Mouse (Mus musculus) myocyte (in vitro differentiated cells): ENCODE results near the gene Pcbp4. TPM values are rescaled to one million over a fixed set of nuclear protein-coding genes. Genes with fewer than 3 reads are reported as not detected.

ENCODE experiments used
- H3K27me3 ChIP-seq: one replicate; pipeline ENCODE4 v1.6.1; 2011; ENCODE audit not compliant: control insufficient read depth, insufficient read depth, insufficient read length
- H3K36me3 ChIP-seq: one replicate; pipeline ENCODE4 v1.6.1; 2011; ENCODE audit not compliant: control insufficient read depth, insufficient read depth
- H3K4me2 ChIP-seq: one replicate; pipeline ENCODE4 v1.6.1; 2011; ENCODE audit warnings: low read depth, control low read depth
- H3K4me3 ChIP-seq: one replicate; pipeline ENCODE4 v1.5.1; 2011; ENCODE audit warnings: mild to moderate bottlenecking, control low read depth, moderate library complexity
- H3K79me2 ChIP-seq: one replicate; pipeline ENCODE4 v1.6.1; 2011; ENCODE audit not compliant: control insufficient read depth, insufficient read depth
- H3ac ChIP-seq: one replicate; pipeline ENCODE4 v1.6.1; 2011; ENCODE audit not compliant: control insufficient read depth, insufficient read length
- CEBPB ChIP-seq: IDR thresholded peaks from 2 replicates; pipeline ENCODE4 v1.6.1; 2011; ENCODE audit warnings: mild to moderate bottlenecking, moderate library complexity; ENCODE audit not compliant: poor library complexity, insufficient read depth, severe bottlenecking
- E2F4 ChIP-seq: IDR thresholded peaks from one replicate; pipeline ENCODE4 v1.6.1; 2011; ENCODE audit warnings: mild to moderate bottlenecking, control low read depth, moderate library complexity; ENCODE audit not compliant: insufficient read depth
- MAX ChIP-seq: IDR thresholded peaks from one replicate; pipeline ENCODE4 v1.6.1; 2011; ENCODE audit warnings: low read depth, mild to moderate bottlenecking, control low read depth
- MYOD1 ChIP-seq, 3 experiments: IDR thresholded peaks; one replicate each; pipeline ENCODE4 v1.6.1; 2011; ENCODE audit warnings: control low read depth in 2 of 3, low read depth in 2 of 3, mild to moderate bottlenecking in 2 of 3, moderate library complexity in 1 of 3; ENCODE audit not compliant: insufficient read length in 2 of 3, control insufficient read depth in 1 of 3
- MYOG ChIP-seq, 3 experiments: IDR thresholded peaks; one replicate each; pipeline ENCODE4 v1.6.1; 2011; ENCODE audit warnings: control low read depth in 2 of 3, low read depth in 2 of 3, mild to moderate bottlenecking in 2 of 3; ENCODE audit not compliant: insufficient read length in 2 of 3, control insufficient read depth in 1 of 3, insufficient read depth in 1 of 3
- POLR2A ChIP-seq: IDR thresholded peaks from one replicate; pipeline ENCODE4 v1.6.1; 2011; ENCODE audit warnings: low read depth, mild to moderate bottlenecking, control low read depth, moderate library complexity; ENCODE audit not compliant: insufficient read length
- POLR2AphosphoS2 ChIP-seq: IDR thresholded peaks from one replicate; pipeline ENCODE4 v1.6.1; 2011; ENCODE audit warnings: low read depth, control low read depth; ENCODE audit not compliant: insufficient read length
- REST ChIP-seq: IDR thresholded peaks from one replicate; pipeline ENCODE4 v1.6.1; 2011; ENCODE audit warnings: mild to moderate bottlenecking, control low read depth, moderate library complexity; ENCODE audit not compliant: insufficient read depth, insufficient read length
- SRF ChIP-seq: IDR thresholded peaks from one replicate; pipeline ENCODE4 v1.6.1; 2011; ENCODE audit warnings: low read depth; ENCODE audit not compliant: control insufficient read depth, insufficient read length
- TCF12 ChIP-seq: IDR thresholded peaks from one replicate; pipeline ENCODE4 v1.6.1; 2011; ENCODE audit warnings: mild to moderate bottlenecking, control low read depth; ENCODE audit not compliant: poor library complexity, insufficient read depth, severe bottlenecking
- TCF3 ChIP-seq: IDR thresholded peaks from one replicate; pipeline ENCODE4 v1.6.1; 2011; ENCODE audit warnings: low read depth, control low read depth; ENCODE audit not compliant: insufficient read length
- USF1 ChIP-seq: IDR thresholded peaks from one replicate; pipeline ENCODE4 v1.6.1; 2011; ENCODE audit warnings: low read depth, mild to moderate bottlenecking, control low read depth, moderate library complexity
- polyA plus RNA-seq: library from polyadenylated mRNA; unstranded; fragments of >200 nt; fragmentation: generic; extraction: Trizol; gene quantifications from one replicate; pipeline ENCODE4 v1.2.1, GENCODE M21; 2012; ENCODE audit warnings: missing spikeins

Gene Pcbp4
- polyA plus RNA-seq, 1 experiment: 274 TPM

DNA sequence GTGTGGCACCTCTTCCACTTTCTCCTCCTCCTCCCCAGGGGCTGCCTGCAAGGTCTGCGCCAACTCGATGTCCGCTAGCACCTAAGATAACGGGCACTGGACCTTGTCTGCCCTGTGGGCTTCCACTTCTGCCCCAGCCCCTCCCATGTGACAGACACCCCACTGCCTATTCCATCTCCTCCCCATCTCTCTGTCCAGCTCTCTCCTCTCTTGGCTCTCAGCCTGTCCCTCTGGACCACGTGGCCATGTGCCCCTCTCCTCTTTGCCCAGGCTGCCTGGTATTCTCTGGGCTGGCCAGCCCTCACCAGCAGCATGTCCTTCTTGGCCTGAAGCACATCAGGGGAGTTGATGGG lies 20.6 kb downstream of the Pcbp4 start:
- peak; percentile 55 for TF ChIP-seq POLR2AphosphoS2
- no peak for TF ChIP-seq MYOG (IDR thresholded peaks at IDR 0.05; ENCODE audit: control insufficient read depth in 1 of 3, insufficient read depth in 1 of 3, insufficient read length in 2 of 3, low read depth in 2 of 3)
- Histone ChIP-seq H3ac (no peak overlapping the region), H3K4me3 (peak overlapping the region; percentile 54), H3K4me2 (peak overlapping the region; percentile 98), H3K36me3 (no peaks in the 10 kb centered on the region), H3K79me2 (peaks cover 5% of the 10 kb centered on the region), H3K27me3 (no peaks in the 10 kb centered on the region)

DNA sequence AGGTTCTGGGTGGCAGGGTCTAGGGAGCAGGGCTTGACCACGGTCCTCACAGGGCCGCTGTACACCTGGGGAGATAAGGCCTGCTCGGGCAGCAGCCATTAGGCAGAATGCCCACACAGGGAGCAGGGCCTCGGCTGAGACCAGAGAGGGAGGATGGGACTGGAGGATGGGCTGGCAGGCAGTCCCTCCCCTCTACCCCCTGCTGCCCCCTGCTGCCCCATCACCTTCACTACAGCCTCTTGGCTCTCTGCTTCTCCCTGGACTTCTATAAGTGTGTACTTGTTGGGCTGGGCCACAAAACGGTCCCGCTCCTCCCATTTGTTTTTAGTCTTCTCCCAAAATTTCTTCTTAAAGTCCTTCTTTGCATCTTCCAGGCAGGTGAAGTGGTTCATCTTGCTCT lies 21.4 kb downstream of the Pcbp4 start:
- Histone ChIP-seq H3ac (no peak overlapping the region), H3K4me2 (peak overlapping the region; percentile 98), H3K27me3 (no peaks in the 10 kb centered on the region), H3K79me2 (peaks cover 8% of the 10 kb centered on the region), H3K4me3 (peak overlapping the region; percentile 54), H3K36me3 (no peaks in the 10 kb centered on the region)
- TF ChIP-seq MYOG (IDR thresholded peaks at IDR 0.05; ENCODE audit: control insufficient read depth in 1 of 3, insufficient read depth in 1 of 3, insufficient read length in 2 of 3, low read depth in 2 of 3) (peak in 1 of 3 experiments; percentile 52), SRF (no peak), POLR2A (peak; percentile 58), POLR2AphosphoS2 (peak; percentile 79), MYOD1 (IDR thresholded peaks at IDR 0.05; ENCODE audit: control insufficient read depth in 1 of 3, insufficient read length in 2 of 3, low read depth in 2 of 3) (peak in 1 of 3 experiments; percentile 16), MAX (no peak), E2F4 (no peak)

DNA sequence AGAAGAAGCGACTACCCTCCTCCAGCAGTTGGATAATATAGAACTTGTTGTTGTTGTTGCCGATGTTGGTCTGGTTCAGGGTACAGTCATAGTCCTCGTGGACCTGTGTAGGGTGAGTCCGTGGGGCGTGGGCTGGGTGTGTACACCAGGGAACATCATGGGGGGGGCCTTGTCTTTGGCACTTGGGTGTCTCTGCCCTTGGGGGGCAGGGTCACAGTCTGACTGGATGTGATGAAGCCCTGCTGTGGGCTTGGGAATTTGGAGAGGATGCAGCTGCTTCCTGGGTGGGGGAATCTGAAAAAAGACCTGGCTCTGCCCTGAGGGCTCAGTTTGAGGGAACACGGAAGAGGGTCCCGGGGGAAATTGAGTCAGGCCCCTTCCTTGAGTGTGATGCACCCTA lies 22.0 kb downstream of the Pcbp4 start:
- Histone ChIP-seq H3K4me2 (peak overlapping the region; percentile 98), H3K36me3 (no peaks in the 10 kb centered on the region), H3K79me2 (peaks cover 8% of the 10 kb centered on the region), H3ac (no peak overlapping the region), H3K4me3 (peak overlapping the region; percentile 54), H3K27me3 (no peaks in the 10 kb centered on the region)
- TF ChIP-seq SRF (no peak), POLR2A (peak; percentile 46), MYOD1 (IDR thresholded peaks at IDR 0.05; ENCODE audit: control insufficient read depth in 1 of 3, insufficient read length in 2 of 3, low read depth in 2 of 3) (peak in 2 of 3 experiments; percentile 20 to 59), E2F4 (no peak), MYOG (IDR thresholded peaks at IDR 0.05; ENCODE audit: control insufficient read depth in 1 of 3, insufficient read depth in 1 of 3, insufficient read length in 2 of 3, low read depth in 2 of 3) (peak in 1 of 3 experiments; percentile 46)

DNA sequence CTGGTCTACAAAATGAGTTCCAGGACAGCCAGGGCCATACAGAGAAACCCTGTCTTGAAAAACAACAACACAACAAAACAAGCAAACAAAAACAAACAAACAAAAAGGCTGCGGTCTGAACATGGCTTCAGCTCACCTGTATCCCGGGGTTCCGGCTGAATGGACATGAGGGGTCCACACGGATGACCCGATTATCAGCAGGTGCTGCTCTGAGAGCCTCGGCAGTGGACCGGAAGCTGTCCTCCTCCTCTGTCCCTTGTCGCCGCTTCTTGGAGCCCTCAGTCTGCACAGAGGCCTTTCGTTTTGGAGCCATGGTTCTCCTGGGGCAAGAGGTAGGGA lies 22.5 kb downstream of the Pcbp4 start, which contains the start of gene Rrp9:
Gene Rrp9 (plus strand): TSS at position 301 of the 339 bp plus-strand sequence.
- H3K36me3 ChIP-seq: peaks cover 5% of the 10 kb centered on the region
- H3ac ChIP-seq: peak within 1 kb of the TSS; percentile 19
- TF ChIP-seq SRF (no peak), MAX (no peak), POLR2AphosphoS2 (no peak), MYOD1 (IDR thresholded peaks at IDR 0.05; ENCODE audit: control insufficient read depth in 1 of 3, insufficient read length in 2 of 3, low read depth in 2 of 3) (no peak), USF1 (no peak), REST (no peak), POLR2A (no peak), TCF12 (no peak), E2F4 (no peak), TCF3 (no peak)

DNA sequence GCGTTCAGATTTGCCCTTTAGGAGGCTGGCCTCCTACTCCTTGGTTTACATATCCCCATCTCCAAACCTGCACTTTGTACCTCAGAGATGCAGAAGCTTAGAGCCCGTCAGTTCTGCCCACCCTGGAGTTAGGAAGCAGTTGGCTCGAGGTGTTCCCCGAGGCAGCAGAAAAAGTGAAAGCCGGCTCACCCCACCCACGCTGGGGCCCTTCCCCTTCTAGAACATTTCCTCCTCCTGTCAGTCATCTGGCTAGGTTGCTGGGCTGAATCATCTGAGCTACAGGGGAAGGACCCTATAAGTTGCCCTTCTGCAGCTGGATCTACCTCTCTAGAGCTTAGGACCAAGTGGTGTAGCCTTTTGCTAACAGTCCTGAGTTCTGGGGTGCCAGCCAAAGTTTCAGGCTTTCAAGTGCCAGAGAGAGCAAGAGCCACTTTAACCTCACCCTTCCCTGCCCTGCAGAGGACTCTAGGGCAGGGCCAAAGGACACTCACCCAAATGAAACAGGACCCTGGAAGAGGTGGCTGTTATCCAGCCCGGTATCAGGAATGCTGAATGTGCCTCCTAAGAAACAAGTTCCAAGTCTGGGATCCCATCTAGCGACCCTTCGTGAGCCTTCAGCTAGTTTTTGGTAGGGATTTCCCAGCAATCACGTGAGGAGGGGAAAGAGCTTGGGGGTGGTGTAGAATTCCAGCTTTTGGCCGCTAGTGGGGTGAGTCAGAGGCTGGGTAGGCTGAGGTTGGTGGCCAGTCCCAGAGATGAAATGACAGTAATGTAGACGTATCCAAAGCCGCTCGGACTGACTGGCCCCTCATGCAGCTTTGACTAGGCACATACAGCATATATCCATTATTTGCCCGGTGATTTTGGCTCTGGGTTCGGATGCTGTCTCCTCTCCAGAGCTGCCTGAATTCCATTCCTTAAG lies 23.2 kb downstream of the Pcbp4 start:
- Histone ChIP-seq H3K4me2 (peak overlapping the region; percentile 98), H3K27me3 (no peaks in the 10 kb centered on the region), H3K79me2 (peaks cover 8% of the 10 kb centered on the region), H3K4me3 (peak overlapping the region; percentile 54), H3ac (peak overlapping the region; percentile 19), H3K36me3 (peaks cover 5% of the 10 kb centered on the region)
- TF ChIP-seq TCF3 (no peak), POLR2AphosphoS2 (peak; percentile 15), POLR2A (peak; percentile 37), MAX (no peak), USF1 (peak; percentile 97), CEBPB (no peak), SRF (no peak), MYOD1 (IDR thresholded peaks at IDR 0.05; ENCODE audit: control insufficient read depth in 1 of 3, insufficient read length in 2 of 3, low read depth in 2 of 3) (no peak), MYOG (IDR thresholded peaks at IDR 0.05; ENCODE audit: control insufficient read depth in 1 of 3, insufficient read depth in 1 of 3, insufficient read length in 2 of 3, low read depth in 2 of 3) (no peak)

More for the DNA sequence above, 22.5 kb downstream of the Pcbp4 start, which contains the start of gene Rrp9:
- H3K4me2 ChIP-seq: peak within 1 kb of the TSS; percentile 98
- H3K27me3 ChIP-seq: no peaks in the 10 kb centered on the region
- peak within 1 kb of the TSS; percentile 54 for H3K4me3 ChIP-seq
- H3K79me2 ChIP-seq: peaks cover 8% of the 10 kb centered on the region
